Mouse (Mus musculus) small intestine, adult 2 months (tissue): ENCODE data around the gene Rps6kc1. TPM values are rescaled to one million over a fixed set of nuclear protein-coding genes. Genes with fewer than 3 reads are reported as not detected.

Experiments used
- H3K27ac ChIP-seq: fragments of 200-500 bp; 2 replicates; pipeline ENCODE4 v1.5.1; 2012; ENCODE audit warnings: low read depth, low read length, control low read depth, inconsistent platforms; ENCODE audit not compliant: insufficient read depth
- H3K27me3 ChIP-seq: fragments of 200-500 bp; 2 replicates; pipeline ENCODE4 v1.6.1; 2012; ENCODE audit warnings: mild to moderate bottlenecking, moderate library complexity, low read length, inconsistent platforms; ENCODE audit not compliant: control insufficient read depth, insufficient read depth
- H3K36me3 ChIP-seq: fragments of 200-500 bp; 2 replicates; pipeline ENCODE4 v1.6.1; 2012; ENCODE audit warnings: mild to moderate bottlenecking, low read length, control low read depth, inconsistent platforms; ENCODE audit not compliant: control insufficient read depth, insufficient read depth
- H3K4me1 ChIP-seq: fragments of 200-500 bp; 2 replicates; pipeline ENCODE4 v1.6.1; 2012; ENCODE audit warnings: low read length, inconsistent platforms, mixed read lengths; ENCODE audit not compliant: control insufficient read depth, insufficient read depth, insufficient read length
- H3K4me3 ChIP-seq: fragments of 200-500 bp; 2 replicates; pipeline ENCODE4 v1.5.1; 2012; ENCODE audit warnings: low read depth, mild to moderate bottlenecking, control low read depth, inconsistent platforms, low read length, moderate library complexity
- CTCF ChIP-seq: fragments of 200-500 bp; IDR thresholded peaks from 2 replicates; pipeline ENCODE4 v1.5.1; 2012; ENCODE audit warnings: low read depth, mild to moderate bottlenecking, control low read depth, inconsistent platforms, low read length, moderate library complexity, mixed read lengths; ENCODE audit not compliant: insufficient replicate concordance, insufficient read length; ENCODE audit errors: extremely low read depth
- POLR2A ChIP-seq: fragments of 200-500 bp; IDR thresholded peaks from 2 replicates; pipeline ENCODE4 v1.6.1; 2012; ENCODE audit warnings: low read depth, mild to moderate bottlenecking, control low read depth, inconsistent platforms, low read length, moderate library complexity
- WGBS: fragments of 180-500 bp; shearing (Covaris S2); methylation state at CpG from one replicate; pipeline ENCODE4 v1.1.7; 2018; 5-methylcytosine and 5-hydroxymethylcytosine counted together
- polyA plus RNA-seq: library from polyadenylated mRNA; depleted of rRNA; stranded (reverse); fragments of >200 nt; gene quantifications from 2 replicates; pipeline ENCODE4 v1.2.3, GENCODE M21; 2012

Rps6kc1 gene
- polyA plus RNA-seq, 1 experiment = 7.1 TPM

- 95% methylated on average over 11 of the region's 11 CpGs for WGBS
- no peak overlapping the region for H3K27ac ChIP-seq
- TF ChIP-seq CTCF (no peak), POLR2A (no peak)
These were observed 67.2 kb downstream of the Rps6kc1 start for GRCm38 (mm10) chr1:190844356-190844755.

GRCm38 (mm10) chr1:190836046-190836445, 75.5 kb downstream of the Rps6kc1 start:
- H3K4me1 ChIP-seq = peaks cover 10% of the 10 kb centered on the region; the same call in 1 of the 2 replicates
- H3K4me3 ChIP-seq = no peak overlapping the region
- WGBS = 70% methylated on average over 2 of the region's 2 CpGs
- H3K27me3 ChIP-seq = no peaks in the 10 kb centered on the region
- peaks cover 5% of the 10 kb centered on the region for H3K36me3 ChIP-seq
- no peak overlapping the region for H3K27ac ChIP-seq
- TF ChIP-seq CTCF = no peak
- TF ChIP-seq POLR2A = no peak

More at GRCm38 (mm10) chr1:190844356-190844755, 67.2 kb downstream of the Rps6kc1 start:
- Histone ChIP-seq H3K36me3 (peaks cover 13% of the 10 kb centered on the region), H3K4me1 (peaks cover 13% of the 10 kb centered on the region; the same call in 1 of the 2 replicates), H3K27me3 (no peaks in the 10 kb centered on the region), H3K4me3 (no peak overlapping the region)

GRCm38 (mm10) chr1:190834201-190834907, 77.2 kb downstream of the Rps6kc1 start:
- H3K27ac ChIP-seq = 0 out of 2 replicates have a peak overlapping the region, but pooled peaks have one; percentile 8
- WGBS = 77% methylated on average over 7 of the region's 7 CpGs

GRCm38 (mm10) chr1:190832965-190833630, 78.5 kb downstream of the Rps6kc1 start:
- Histone ChIP-seq H3K36me3 (peaks cover 8% of the 10 kb centered on the region; the same call in 1 of the 2 replicates), H3K4me3 (no peak overlapping the region), H3K27ac (peak overlapping the region; percentile 95), H3K27me3 (no peaks in the 10 kb centered on the region), H3K4me1 (peaks cover 10% of the 10 kb centered on the region; the same call in 1 of the 2 replicates)
- 55% methylated on average over 8 of the region's 8 CpGs for WGBS
- TF ChIP-seq CTCF = no peak
- TF ChIP-seq POLR2A = no peak

More at GRCm38 (mm10) chr1:190834201-190834907, 77.2 kb downstream of the Rps6kc1 start:
- no peak overlapping the region for H3K4me3 ChIP-seq
- H3K36me3 ChIP-seq = peaks cover 3% of the 10 kb centered on the region; the same call in 1 of the 2 replicates
- no peaks in the 10 kb centered on the region for H3K27me3 ChIP-seq
- TF ChIP-seq CTCF (no peak), POLR2A (no peak)
- peaks cover 10% of the 10 kb centered on the region; the same call in 1 of the 2 replicates for H3K4me1 ChIP-seq

DNA sequence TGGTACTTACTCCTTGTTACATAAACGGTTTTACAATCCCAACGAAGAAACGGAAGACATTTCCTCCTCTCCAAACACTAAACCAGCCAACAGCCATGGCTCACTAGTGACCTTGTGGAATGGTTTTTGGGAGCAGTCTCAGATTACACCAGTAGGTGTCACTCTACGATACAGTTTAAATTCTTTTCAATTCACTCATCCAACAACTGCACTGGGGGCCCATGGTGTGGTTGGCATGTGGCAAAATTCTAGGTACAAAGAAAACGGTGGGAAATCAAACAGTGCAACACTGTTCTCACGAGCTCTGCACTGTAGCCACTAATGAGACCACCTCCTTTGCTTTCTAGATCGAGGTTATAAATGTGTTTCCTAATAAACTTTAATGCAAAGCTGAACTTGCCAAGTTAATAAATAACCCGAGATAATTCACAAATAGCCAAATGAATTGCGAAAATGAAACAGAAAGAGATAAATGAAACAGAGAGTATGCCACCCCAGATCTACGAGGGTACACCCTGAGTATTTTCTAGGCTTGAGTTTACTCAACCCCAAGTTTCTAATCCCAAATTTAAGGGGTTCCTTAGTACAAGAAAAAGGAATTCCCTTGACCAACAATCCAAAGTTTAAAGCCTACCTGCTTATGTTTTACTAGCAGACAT, 79.6 kb downstream of the Rps6kc1 start:
- peaks cover 10% of the 10 kb centered on the region; the same call in 1 of the 2 replicates for H3K4me1 ChIP-seq
- no peaks in the 10 kb centered on the region for H3K27me3 ChIP-seq
- H3K27ac ChIP-seq = peak overlapping the region; percentile 95
- WGBS = 12% methylated on average over 10 of the region's 10 CpGs
- peaks cover 11% of the 10 kb centered on the region; the same call in 1 of the 2 replicates for H3K36me3 ChIP-seq
- no peak for TF ChIP-seq POLR2A
- TF ChIP-seq CTCF = 0 out of 2 replicates have a peak, but pooled peaks have one; percentile 12
- H3K4me3 ChIP-seq = no peak overlapping the region

DNA sequence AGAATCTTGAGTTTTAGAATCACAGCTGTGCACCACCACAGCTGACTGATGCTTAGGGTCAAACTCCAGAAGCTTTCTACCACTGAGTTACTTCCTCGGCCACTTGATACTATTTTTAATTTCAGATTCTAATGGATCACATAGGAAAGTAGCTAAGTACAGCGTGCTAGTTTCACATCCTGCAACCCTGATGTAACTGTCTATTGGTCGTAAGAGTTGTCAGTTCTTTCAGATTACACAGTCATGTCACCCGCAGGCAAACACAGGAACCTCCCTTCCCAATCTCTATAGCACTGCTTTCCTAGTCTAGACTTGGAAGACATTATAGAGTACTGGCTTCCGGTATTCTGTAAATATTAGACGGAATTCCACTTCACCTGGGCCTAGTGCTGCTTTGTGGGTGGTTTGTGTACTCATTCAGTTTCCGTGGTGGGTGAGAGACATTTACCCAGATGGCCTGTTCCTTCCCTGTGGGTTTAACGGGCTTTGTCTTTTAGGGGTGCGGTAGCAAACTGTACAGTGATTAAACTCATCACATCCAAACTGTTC, 85.0 kb downstream of the Rps6kc1 start:
- 73% methylated on average over 9 of the region's 9 CpGs for WGBS
- H3K36me3 ChIP-seq = peaks cover 10% of the 10 kb centered on the region
- no peaks in the 10 kb centered on the region for H3K27me3 ChIP-seq
- H3K4me3 ChIP-seq = no peak overlapping the region
- no peak for TF ChIP-seq CTCF
- no peak for TF ChIP-seq POLR2A
- H3K27ac ChIP-seq = no peak overlapping the region
- H3K4me1 ChIP-seq = no peaks in the 10 kb centered on the region; the same call in 1 of the 2 replicates
